Mouse (Mus musculus): ENCODE data around the gene Nat10. TPM values are rescaled to one million over a fixed set of nuclear protein-coding genes. Genes with fewer than 3 reads are reported as not detected.

The Nat10 gene
- polyA plus RNA-seq, 1 experiment from 2014 or later = 6.2 TPM

- no peaks in the 10 kb centered on the region for H3K27me3 ChIP-seq (replicated peaks; ENCODE audit: insufficient read depth, low read length)
- no peak overlapping the region for H3K4me2 ChIP-seq (replicated peaks; ENCODE audit: low read depth, low read length)
- no peak overlapping the region for H3K9ac ChIP-seq (replicated peaks; ENCODE audit: low read depth)
- 0 out of 2 replicates have a peak, but pooled peaks cover 9% of the 10 kb centered on the region for H3K36me3 ChIP-seq (ENCODE audit: insufficient read depth, low read length)
- ATAC-seq (no peak), DNase-seq (ENCODE audit: low spot score) (no peak)
- H3K9me3 ChIP-seq (ENCODE audit: low read length) = no peaks in the 10 kb centered on the region
- H3K4me3 ChIP-seq (ENCODE audit: low read depth, low read length) = no peak overlapping the region
- no peaks in the 10 kb centered on the region for H3K4me1 ChIP-seq (ENCODE audit: insufficient read depth, low read depth, low read length)
- 97% methylated on average over 6 of the region's 6 CpGs for WGBS
- no peak overlapping the region for H3K27ac ChIP-seq (ENCODE audit: low read length)
- TF ChIP-seq CTCF (IDR thresholded peaks at IDR 0.05) = no peak
- TF ChIP-seq EP300 (IDR thresholded peaks at IDR 0.05) = no peak
These were observed 18.2 kb downstream of the Nat10 start for GRCm38 (mm10) chr2:103742821-103743220.

DNA sequence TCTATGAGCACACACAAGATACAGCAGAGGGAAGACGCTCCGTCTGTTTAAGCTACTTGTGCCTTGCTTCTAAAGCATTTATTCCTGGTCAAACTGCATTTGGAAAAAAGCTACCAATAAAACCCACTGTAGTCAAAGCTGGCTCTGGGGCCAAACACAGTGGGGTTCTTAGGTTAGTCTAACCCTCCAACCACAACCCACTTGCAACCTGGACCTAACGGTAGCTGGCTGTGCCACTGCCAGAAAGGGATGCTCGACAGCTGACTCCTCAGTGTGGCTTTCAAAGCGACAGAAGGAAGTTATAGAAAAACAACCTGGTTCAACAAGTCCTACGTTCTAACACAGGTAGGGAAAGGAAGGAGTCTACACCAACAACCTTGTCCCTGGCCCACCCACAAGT is 29.6 kb downstream of the Nat10 start:
- TF ChIP-seq CTCF (IDR thresholded peaks at IDR 0.05) (no peak), EP300 (IDR thresholded peaks at IDR 0.05) (no peak)
- H3K36me3 ChIP-seq (ENCODE audit: insufficient read depth, low read length) = peaks cover 24% of the 10 kb centered on the region; the same call in 1 of the 2 replicates

DNA sequence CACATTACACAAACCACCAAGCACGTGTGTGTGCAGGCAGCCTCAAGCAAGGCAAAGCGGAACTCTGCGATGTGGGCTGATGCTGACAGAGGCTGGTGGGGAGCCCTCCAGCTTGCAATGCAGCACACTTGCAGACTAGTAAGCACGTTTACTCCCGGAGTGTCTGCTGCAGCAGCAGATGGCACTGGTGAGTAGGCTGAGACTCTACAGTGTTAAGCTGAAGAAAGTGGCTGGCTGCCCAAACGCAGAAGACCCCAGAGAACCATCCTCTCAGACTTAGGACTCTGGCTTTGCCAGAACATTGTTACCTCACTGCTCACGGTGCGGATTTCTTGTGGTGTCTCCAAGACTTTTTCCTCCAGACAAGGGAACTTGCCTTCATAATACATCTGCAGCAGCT is 30.1 kb downstream of the Nat10 start:
- 73% methylated on average over 8 of the region's 8 CpGs for WGBS
- H3K27me3 ChIP-seq (replicated peaks; ENCODE audit: insufficient read depth, low read length) = no peaks in the 10 kb centered on the region
- no peak overlapping the region for H3K9ac ChIP-seq (replicated peaks; ENCODE audit: low read depth)
- H3K4me2 ChIP-seq (replicated peaks; ENCODE audit: low read depth, low read length) = no peak overlapping the region
- no peaks in the 10 kb centered on the region for H3K9me3 ChIP-seq (ENCODE audit: low read length)
- no peak for DNase-seq (ENCODE audit: low spot score)
- no peak for TF ChIP-seq CTCF (IDR thresholded peaks at IDR 0.05)
- TF ChIP-seq EP300 (IDR thresholded peaks at IDR 0.05) = no peak
- peaks cover 24% of the 10 kb centered on the region; the same call in 1 of the 2 replicates for H3K36me3 ChIP-seq (ENCODE audit: insufficient read depth, low read length)
- H3K4me1 ChIP-seq (ENCODE audit: insufficient read depth, low read depth, low read length) = no peaks in the 10 kb centered on the region
- no peak overlapping the region for H3K4me3 ChIP-seq (ENCODE audit: low read depth, low read length)
- ATAC-seq = no peak
- H3K27ac ChIP-seq (ENCODE audit: low read length) = no peak overlapping the region

More for the DNA sequence above, 29.6 kb downstream of the Nat10 start:
- no peak overlapping the region for H3K27ac ChIP-seq (ENCODE audit: low read length)
- no peaks in the 10 kb centered on the region for H3K9me3 ChIP-seq (ENCODE audit: low read length)
- no peak for DNase-seq (ENCODE audit: low spot score)
- 89% methylated on average over 6 of the region's 6 CpGs for WGBS
- no peaks in the 10 kb centered on the region for H3K27me3 ChIP-seq (replicated peaks; ENCODE audit: insufficient read depth, low read length)
- H3K4me3 ChIP-seq (ENCODE audit: low read depth, low read length) = no peak overlapping the region
- H3K9ac ChIP-seq (replicated peaks; ENCODE audit: low read depth) = no peak overlapping the region
- H3K4me1 ChIP-seq (ENCODE audit: insufficient read depth, low read depth, low read length) = no peaks in the 10 kb centered on the region
- H3K4me2 ChIP-seq (replicated peaks; ENCODE audit: low read depth, low read length) = no peak overlapping the region
- no peak for ATAC-seq

GRCm38 (mm10) chr2:103728027-103728540 is 33.0 kb downstream of the Nat10 start:
- WGBS = 75% methylated on average over 12 of the region's 12 CpGs
- Histone ChIP-seq H3K27me3 (replicated peaks; ENCODE audit: insufficient read depth, low read length) (no peaks in the 10 kb centered on the region), H3K27ac (ENCODE audit: low read length) (no peak overlapping the region), H3K36me3 (ENCODE audit: insufficient read depth, low read length) (peaks cover 7% of the 10 kb centered on the region; the same call in 1 of the 2 replicates), H3K9ac (replicated peaks; ENCODE audit: low read depth) (no peak overlapping the region), H3K9me3 (ENCODE audit: low read length) (no peaks in the 10 kb centered on the region), H3K4me3 (ENCODE audit: low read depth, low read length) (no peak overlapping the region), H3K4me2 (replicated peaks; ENCODE audit: low read depth, low read length) (no peak overlapping the region), H3K4me1 (ENCODE audit: insufficient read depth, low read depth, low read length) (no peaks in the 10 kb centered on the region)
- ATAC-seq = no peak
- TF ChIP-seq CTCF (IDR thresholded peaks at IDR 0.05) (no peak), EP300 (IDR thresholded peaks at IDR 0.05) (no peak)
- peak; percentile 16 for DNase-seq (ENCODE audit: low spot score)

- Histone ChIP-seq H3K4me1 (ENCODE audit: insufficient read depth, low read depth, low read length) (no peaks in the 10 kb centered on the region), H3K36me3 (ENCODE audit: insufficient read depth, low read length) (peaks cover 5% of the 10 kb centered on the region), H3K4me2 (replicated peaks; ENCODE audit: low read depth, low read length) (no peak overlapping the region), H3K4me3 (ENCODE audit: low read depth, low read length) (no peak overlapping the region), H3K9ac (replicated peaks; ENCODE audit: low read depth) (no peak overlapping the region), H3K9me3 (ENCODE audit: low read length) (no peaks in the 10 kb centered on the region), H3K27me3 (replicated peaks; ENCODE audit: insufficient read depth, low read length) (no peaks in the 10 kb centered on the region), H3K27ac (ENCODE audit: low read length) (no peak overlapping the region)
- DNase-seq (ENCODE audit: low spot score) (peak; percentile 59), ATAC-seq (peak; percentile 44)
- TF ChIP-seq CTCF (IDR thresholded peaks at IDR 0.05) (no peak), EP300 (IDR thresholded peaks at IDR 0.05) (no peak)
- WGBS = 70% methylated on average over 2 of the region's 2 CpGs
These were observed 36.5 kb downstream of the Nat10 start for GRCm38 (mm10) chr2:103724521-103724920.

DNA sequence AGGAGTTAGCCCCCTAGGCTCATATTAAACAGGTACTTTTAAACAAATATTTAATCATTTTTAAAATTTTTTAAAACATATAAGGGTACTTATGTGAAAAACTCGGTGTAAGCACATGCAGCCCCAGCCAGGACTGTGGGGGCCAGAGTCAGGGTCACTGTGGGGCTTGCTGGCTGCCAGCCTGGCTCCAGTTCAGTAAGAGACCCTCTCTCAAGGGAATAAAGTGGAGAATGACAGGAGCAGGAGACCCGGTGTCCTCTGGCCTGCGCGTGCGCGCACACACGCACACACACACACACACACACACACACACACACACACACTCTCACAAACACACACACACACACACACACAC is 41.8 kb downstream of the Nat10 start:
- Histone ChIP-seq H3K4me1 (ENCODE audit: insufficient read depth, low read depth, low read length) (no peaks in the 10 kb centered on the region), H3K4me3 (ENCODE audit: low read depth, low read length) (no peak overlapping the region), H3K27me3 (replicated peaks; ENCODE audit: insufficient read depth, low read length) (no peaks in the 10 kb centered on the region), H3K9me3 (ENCODE audit: low read length) (no peaks in the 10 kb centered on the region), H3K36me3 (ENCODE audit: insufficient read depth, low read length) (peaks cover 5% of the 10 kb centered on the region), H3K9ac (replicated peaks; ENCODE audit: low read depth) (no peak overlapping the region), H3K27ac (ENCODE audit: low read length) (no peak overlapping the region), H3K4me2 (replicated peaks; ENCODE audit: low read depth, low read length) (no peak overlapping the region)
- DNase-seq (ENCODE audit: low spot score) (no peak), ATAC-seq (peak; percentile 20; the same call in 1 of the 2 replicates)
- WGBS = 68% methylated on average over 7 of the region's 7 CpGs
- TF ChIP-seq CTCF (IDR thresholded peaks at IDR 0.05) (no peak), EP300 (IDR thresholded peaks at IDR 0.05) (no peak)

Data from lung, postnatal 0 days (tissue).